Mouse (Mus musculus): Measurements from ENCODE around the gene Snapc5. TPM values are rescaled to one million over a fixed set of nuclear protein-coding genes. Genes with fewer than 3 reads are reported as not detected.

The Snapc5 gene
- polyA plus RNA-seq, 1 experiment from 2014 or later: 33.9 TPM

DNA sequence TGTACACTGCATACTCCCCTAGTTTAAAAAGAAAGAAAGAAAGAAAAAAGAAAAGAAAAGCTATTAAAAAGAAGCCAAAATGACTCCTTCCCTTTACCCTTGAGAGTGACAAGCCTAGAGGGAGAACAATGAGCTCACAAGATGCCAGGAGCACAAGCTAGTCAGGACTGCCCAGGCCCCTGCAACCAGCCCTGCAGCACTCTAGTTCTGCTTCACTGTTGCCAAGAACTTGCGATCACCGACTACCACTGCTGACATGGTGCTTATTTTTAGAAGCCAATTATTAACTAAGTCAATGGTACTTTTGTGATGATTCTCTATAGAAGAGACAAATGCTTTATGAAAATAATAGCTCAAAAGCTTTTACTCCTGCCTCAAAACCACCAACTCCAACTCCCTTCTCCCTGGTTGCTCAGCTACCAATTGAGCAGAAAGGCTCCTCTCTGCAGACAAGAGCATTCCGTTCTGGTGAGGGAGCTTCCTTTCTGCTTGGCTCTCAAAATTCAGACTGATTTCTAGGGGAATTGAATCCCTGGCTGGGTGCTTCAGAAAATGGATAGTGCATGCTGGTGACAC is 28.5 kb downstream of the Snapc5 start:
- Histone ChIP-seq H3K9ac (no peak overlapping the region), H3K9me3 (no peaks in the 10 kb centered on the region), H3K4me3 (no peak overlapping the region), H3K4me1 (no peaks in the 10 kb centered on the region), H3K36me3 (replicated peaks) (no peaks in the 10 kb centered on the region), H3K4me2 (no peak overlapping the region), H3K27me3 (replicated peaks) (no peaks in the 10 kb centered on the region), H3K27ac (no peak overlapping the region)
- no peak for ATAC-seq (replicated peaks)
- WGBS: 80% methylated on average over 3 of the region's 3 CpGs

DNA sequence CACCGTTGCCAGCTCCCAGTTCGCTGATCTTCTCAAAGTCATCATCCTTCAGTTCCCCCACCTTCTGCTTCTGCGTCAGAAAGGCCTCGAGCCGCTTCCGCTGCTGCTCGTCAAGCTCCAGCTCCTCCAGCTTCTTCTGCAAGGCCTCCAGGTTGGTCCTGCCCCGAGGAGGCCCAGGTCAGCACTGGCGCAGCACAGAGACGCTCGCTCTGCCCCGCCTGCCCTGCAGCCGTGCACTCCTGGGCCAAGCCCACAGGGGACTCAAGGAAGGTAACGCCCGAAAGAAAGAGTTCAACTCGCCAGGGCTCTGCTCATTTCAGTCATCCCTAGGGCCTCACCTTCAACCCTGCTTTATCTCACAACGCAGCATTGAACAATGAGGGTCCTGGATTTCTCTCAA is 35.4 kb downstream of the Snapc5 start:
- Histone ChIP-seq H3K27me3 (replicated peaks) (no peaks in the 10 kb centered on the region), H3K4me3 (no peak overlapping the region), H3K4me2 (no peak overlapping the region), H3K27ac (no peak overlapping the region), H3K9ac (no peak overlapping the region), H3K9me3 (no peaks in the 10 kb centered on the region), H3K4me1 (no peaks in the 10 kb centered on the region), H3K36me3 (replicated peaks) (no peaks in the 10 kb centered on the region)
- 95% methylated on average over 17 of the region's 17 CpGs for WGBS
- no peak for ATAC-seq (replicated peaks)

DNA sequence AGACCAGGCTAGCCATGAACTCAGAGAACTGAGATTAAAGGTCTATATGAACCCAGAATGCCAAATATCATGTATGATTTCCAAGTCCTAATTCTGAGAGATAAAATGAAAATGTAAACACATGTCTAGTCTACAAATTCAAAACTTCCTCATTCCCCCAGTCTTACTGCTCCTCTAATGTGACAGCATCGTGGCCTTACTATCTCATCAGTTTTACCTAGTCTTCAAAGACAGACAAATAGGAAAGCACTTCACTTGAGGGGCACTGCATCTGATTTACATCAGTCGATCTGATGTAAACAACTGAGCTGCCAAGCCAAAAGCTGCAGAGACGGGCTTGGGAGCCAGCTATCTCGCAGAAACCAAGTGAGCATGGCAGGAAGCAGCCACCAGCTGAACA is 37.0 kb downstream of the Snapc5 start:
- Histone ChIP-seq H3K36me3 (replicated peaks) (no peaks in the 10 kb centered on the region), H3K27me3 (replicated peaks) (no peaks in the 10 kb centered on the region), H3K4me3 (no peak overlapping the region), H3K4me2 (no peak overlapping the region), H3K9ac (no peak overlapping the region), H3K27ac (no peak overlapping the region), H3K4me1 (peaks cover 4% of the 10 kb centered on the region; the same call in 1 of the 2 replicates), H3K9me3 (no peaks in the 10 kb centered on the region)
- WGBS: 81% methylated on average over 4 of the region's 4 CpGs
- ATAC-seq (replicated peaks): no peak

DNA sequence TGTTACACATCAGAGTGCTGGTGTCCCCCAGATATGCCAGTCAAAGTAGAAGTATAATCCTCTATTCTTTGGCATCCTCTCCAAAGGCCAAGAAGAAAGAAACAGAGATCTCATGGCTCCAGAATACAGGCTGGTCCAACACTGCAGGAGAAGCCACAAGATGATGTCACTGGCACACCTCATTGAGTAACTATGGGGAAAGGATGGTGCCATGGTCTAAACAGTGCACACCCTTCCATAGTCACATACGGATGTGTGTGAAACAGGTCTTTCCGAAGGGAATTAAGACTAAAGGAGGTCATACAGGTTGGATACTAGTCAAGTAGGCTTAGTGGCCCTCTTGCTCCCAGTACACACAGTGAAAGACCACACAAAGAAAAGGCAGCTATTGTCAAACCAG is 37.6 kb downstream of the Snapc5 start:
- 90% methylated on average over 2 of the region's 2 CpGs for WGBS
- ATAC-seq (replicated peaks): no peak
- Histone ChIP-seq H3K4me1 (peaks cover 4% of the 10 kb centered on the region; the same call in 1 of the 2 replicates), H3K4me3 (no peak overlapping the region), H3K27me3 (replicated peaks) (no peaks in the 10 kb centered on the region), H3K36me3 (replicated peaks) (no peaks in the 10 kb centered on the region), H3K4me2 (no peak overlapping the region), H3K9ac (no peak overlapping the region), H3K27ac (no peak overlapping the region), H3K9me3 (no peaks in the 10 kb centered on the region)

DNA sequence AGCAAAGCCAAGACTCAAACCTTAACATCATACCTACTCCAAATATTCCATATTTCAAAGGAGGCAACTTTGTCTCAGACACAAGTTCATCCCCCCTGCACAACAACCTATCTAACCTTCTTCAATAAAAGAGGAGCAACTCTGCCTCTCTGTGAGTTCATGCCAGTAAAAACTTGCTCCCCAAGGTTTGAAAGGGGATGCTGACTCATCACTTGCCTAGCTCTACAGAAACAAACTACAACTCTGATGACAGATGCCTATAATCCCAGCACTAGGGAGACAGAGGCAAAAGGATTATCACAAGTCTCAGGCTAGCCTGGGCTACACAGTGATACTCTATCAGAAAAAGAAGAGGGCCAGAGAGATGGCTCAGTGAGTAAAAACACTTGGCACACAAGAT is 38.8 kb downstream of the Snapc5 start:
- Histone ChIP-seq H3K4me1 (peaks cover 4% of the 10 kb centered on the region; the same call in 1 of the 2 replicates), H3K9ac (no peak overlapping the region), H3K4me3 (no peak overlapping the region), H3K36me3 (replicated peaks) (no peaks in the 10 kb centered on the region), H3K27me3 (replicated peaks) (no peaks in the 10 kb centered on the region), H3K9me3 (no peaks in the 10 kb centered on the region), H3K4me2 (no peak overlapping the region), H3K27ac (no peak overlapping the region)
- ATAC-seq (replicated peaks): no peak

DNA sequence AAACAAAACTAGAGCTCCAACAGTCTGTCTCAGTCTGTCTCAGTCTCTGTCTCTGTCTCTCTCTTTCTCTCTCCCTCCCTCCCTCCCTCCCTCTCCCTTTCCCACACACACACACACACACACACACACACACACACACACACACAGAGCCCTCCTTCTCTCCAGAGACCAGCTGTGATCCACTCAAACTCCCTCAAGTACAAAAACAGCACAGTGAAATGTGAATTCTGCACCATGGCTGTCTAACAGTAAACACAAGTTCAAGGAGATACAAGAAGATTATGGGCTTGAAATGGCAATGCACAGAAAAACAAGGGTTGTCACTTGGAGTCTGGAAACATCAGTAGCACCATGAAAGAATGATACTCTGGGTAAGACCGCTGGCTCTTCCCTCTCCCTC is 40.2 kb downstream of the Snapc5 start:
- H3K27me3 ChIP-seq (replicated peaks): no peaks in the 10 kb centered on the region
- no peaks in the 10 kb centered on the region for H3K36me3 ChIP-seq (replicated peaks)
- H3K4me2 ChIP-seq: no peak overlapping the region
- no peak overlapping the region for H3K9ac ChIP-seq
- no peak for ATAC-seq (replicated peaks)
- peaks cover 4% of the 10 kb centered on the region; the same call in 1 of the 2 replicates for H3K4me1 ChIP-seq
- no peaks in the 10 kb centered on the region for H3K9me3 ChIP-seq
- H3K27ac ChIP-seq: no peak overlapping the region
- WGBS: 47% methylated on average over 1 of the region's 1 CpGs
- no peak overlapping the region for H3K4me3 ChIP-seq

DNA sequence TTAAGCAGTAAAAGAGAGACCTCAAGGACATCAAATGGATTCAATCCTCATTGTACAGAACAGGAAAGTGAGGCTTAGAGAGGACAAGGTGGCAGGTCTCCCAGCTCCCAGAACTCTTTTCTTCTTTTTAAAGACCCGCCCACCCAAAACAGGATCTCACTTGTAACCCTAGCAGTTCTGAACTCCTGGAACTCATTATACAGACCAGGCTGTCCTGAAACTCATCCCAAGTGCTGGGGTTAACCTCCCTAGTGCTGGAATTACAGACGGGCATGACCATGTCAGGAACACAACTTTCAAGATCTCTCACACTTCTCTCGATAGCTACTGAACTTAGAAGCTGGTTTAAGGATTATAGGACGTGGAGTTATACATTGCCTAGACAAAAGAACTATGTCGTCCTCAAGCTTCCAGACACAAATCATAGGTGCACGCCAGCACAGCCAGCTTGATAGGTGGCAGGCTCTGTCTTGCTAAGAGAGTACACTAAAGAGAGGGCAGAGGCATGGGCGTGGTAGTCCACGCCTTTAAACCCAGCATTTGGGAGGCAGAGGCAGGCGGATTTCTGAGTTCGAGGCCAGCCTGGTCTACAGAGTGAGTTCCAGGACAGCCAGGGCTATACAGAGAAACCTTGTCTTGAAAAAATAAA is 40.8 kb downstream of the Snapc5 start:
- no peaks in the 10 kb centered on the region for H3K36me3 ChIP-seq (replicated peaks)
- H3K9ac ChIP-seq: no peak overlapping the region
- WGBS: 85% methylated on average over 10 of the region's 10 CpGs
- H3K4me1 ChIP-seq: peaks cover 4% of the 10 kb centered on the region; the same call in 1 of the 2 replicates
- no peak overlapping the region for H3K4me2 ChIP-seq
- no peaks in the 10 kb centered on the region for H3K9me3 ChIP-seq
- no peak for ATAC-seq (replicated peaks)
- no peak overlapping the region for H3K4me3 ChIP-seq
- no peaks in the 10 kb centered on the region for H3K27me3 ChIP-seq (replicated peaks)
- H3K27ac ChIP-seq: no peak overlapping the region

DNA sequence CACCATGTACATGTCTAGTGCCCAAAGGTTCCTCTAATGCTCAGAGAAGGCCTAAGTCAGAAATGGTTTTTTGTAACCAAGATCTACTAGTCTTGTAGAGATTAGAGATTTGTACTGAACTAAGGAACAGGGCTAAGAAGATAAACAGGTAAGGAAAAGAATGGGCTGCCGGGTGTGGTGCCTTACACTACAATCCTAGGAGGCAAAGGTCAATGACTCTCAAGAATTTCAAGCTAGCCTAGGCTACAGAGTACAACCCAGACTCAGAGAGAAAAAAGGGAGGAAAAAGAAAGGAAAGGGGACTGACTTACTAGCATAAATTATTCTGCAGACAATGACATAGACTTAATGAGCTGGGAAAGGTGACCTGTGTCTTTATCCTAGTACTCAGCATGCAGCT is 41.5 kb downstream of the Snapc5 start:
- no peak for ATAC-seq (replicated peaks)
- WGBS: 58% methylated on average over 1 of the region's 1 CpGs
- no peak overlapping the region for H3K4me3 ChIP-seq

DNA sequence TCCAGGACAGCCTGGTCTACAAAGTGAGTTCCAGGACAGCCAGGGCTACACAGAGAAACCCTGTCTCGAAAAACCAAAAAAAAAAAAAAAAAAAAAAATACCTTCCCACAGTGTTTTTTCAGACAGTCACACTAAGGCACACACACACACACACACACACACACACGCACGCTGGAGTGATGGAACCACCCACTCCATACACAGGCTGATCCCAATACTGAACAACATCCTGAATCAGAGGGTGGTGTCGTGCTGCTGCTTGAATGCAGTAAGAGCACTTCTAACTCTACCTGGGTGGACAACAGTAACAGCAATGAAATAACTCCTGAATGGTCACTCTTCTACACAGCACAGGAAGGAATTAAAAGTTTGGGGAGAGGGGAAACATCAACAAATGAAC is 42.4 kb downstream of the Snapc5 start:
- 93% methylated on average over 3 of the region's 4 CpGs for WGBS
- no peaks in the 10 kb centered on the region for H3K36me3 ChIP-seq (replicated peaks)
- H3K4me3 ChIP-seq: no peak overlapping the region
- ATAC-seq (replicated peaks): no peak
- no peaks in the 10 kb centered on the region for H3K9me3 ChIP-seq
- no peak overlapping the region for H3K27ac ChIP-seq
- no peak overlapping the region for H3K4me2 ChIP-seq
- no peaks in the 10 kb centered on the region for H3K27me3 ChIP-seq (replicated peaks)
- H3K4me1 ChIP-seq: peaks cover 4% of the 10 kb centered on the region; the same call in 1 of the 2 replicates
- no peak overlapping the region for H3K9ac ChIP-seq

More for the DNA sequence above, 41.5 kb downstream of the Snapc5 start:
- H3K4me1 ChIP-seq: peaks cover 4% of the 10 kb centered on the region; the same call in 1 of the 2 replicates
- no peaks in the 10 kb centered on the region for H3K9me3 ChIP-seq
- no peaks in the 10 kb centered on the region for H3K36me3 ChIP-seq (replicated peaks)
- no peak overlapping the region for H3K9ac ChIP-seq
- no peak overlapping the region for H3K27ac ChIP-seq
- H3K27me3 ChIP-seq (replicated peaks): no peaks in the 10 kb centered on the region
- H3K4me2 ChIP-seq: no peak overlapping the region

DNA sequence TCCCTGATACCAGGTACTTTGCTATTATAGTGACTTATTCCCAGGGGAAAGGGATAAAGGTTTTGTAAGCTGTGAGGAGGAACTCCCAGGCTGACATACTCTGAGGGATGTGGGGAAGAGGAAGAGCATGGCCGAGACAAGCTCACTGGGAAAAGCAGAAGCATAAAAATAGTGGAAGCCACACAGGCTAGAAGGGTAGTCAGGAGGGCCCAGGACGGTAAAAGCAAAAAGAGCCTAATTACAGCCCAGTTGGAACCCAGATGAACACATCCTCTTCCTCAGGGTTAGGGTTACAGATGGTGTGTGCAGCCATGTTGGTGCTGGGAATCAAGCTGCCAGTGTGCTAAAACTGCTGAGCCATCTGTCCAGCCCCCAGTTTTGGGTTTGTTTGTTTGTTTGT is 43.0 kb downstream of the Snapc5 start:
- Histone ChIP-seq H3K9me3 (no peaks in the 10 kb centered on the region), H3K4me3 (no peak overlapping the region), H3K9ac (no peak overlapping the region), H3K4me2 (no peak overlapping the region), H3K4me1 (peaks cover 4% of the 10 kb centered on the region; the same call in 1 of the 2 replicates), H3K36me3 (replicated peaks) (no peaks in the 10 kb centered on the region), H3K27ac (no peak overlapping the region), H3K27me3 (replicated peaks) (no peaks in the 10 kb centered on the region)
- ATAC-seq (replicated peaks): no peak
- WGBS: 82% methylated on average over 2 of the region's 2 CpGs

DNA sequence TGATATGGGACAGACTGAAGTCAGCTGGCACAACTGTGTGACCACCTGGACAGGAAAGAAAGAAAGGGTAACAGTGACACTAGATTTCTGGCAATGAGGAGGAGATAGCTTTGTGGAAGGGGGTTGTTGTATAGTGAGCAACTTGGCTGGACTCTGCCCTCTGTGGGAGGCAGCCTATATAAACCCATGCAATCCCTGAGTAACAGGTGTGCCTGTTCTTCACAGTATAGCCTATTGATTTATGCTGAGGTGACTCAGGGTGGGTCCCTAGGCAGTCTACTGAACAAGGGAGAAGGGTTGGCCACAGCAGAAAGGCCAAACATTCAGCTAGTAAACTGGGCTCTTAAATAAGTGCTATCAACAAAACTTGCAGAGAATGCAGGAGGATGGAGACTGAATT is 46.7 kb downstream of the Snapc5 start:
- Histone ChIP-seq H3K4me3 (no peak overlapping the region), H3K36me3 (replicated peaks) (no peaks in the 10 kb centered on the region), H3K9me3 (no peaks in the 10 kb centered on the region), H3K27me3 (replicated peaks) (no peaks in the 10 kb centered on the region), H3K9ac (no peak overlapping the region), H3K4me2 (no peak overlapping the region), H3K4me1 (no peaks in the 10 kb centered on the region), H3K27ac (no peak overlapping the region)
- no peak for ATAC-seq (replicated peaks)

DNA sequence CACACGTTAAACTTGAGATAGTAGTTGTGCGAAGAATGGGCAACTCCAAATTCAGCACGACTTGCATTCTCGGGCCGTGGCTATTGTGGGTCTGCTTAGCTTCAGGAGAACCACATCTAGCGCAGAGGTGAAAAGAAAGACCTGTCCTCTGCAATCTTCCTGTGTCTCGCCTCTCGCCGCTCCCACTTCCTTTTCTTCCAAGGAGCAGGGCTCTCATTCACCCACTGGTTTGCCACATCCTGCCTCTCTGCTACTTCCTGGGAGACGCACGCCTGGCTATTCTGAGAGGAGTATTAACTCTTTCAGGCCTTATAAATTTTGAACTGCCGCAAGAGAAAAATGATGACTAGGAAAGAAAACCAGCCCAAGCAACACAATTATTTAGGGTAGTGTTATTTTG is 48.7 kb downstream of the Snapc5 start:
- H3K9me3 ChIP-seq: no peaks in the 10 kb centered on the region

DNA sequence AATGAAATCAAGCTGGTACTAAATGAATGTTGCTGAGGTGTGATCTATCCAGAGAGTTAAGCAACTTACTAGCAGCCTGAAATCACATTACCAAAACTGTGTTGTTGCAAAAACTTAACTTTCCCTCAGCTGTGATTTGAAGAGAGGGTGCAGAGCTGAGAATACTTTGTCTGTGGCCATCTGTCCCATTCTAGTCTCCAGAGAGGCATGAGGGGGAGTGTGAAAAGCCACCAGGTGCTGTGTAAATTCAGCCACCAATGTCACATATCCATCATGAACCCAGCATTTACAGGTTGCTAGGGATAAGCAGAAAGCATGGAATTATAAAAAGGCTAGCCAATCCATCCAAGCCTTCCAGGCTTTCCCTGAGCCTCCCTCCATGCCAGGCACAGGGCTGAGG is 49.9 kb downstream of the Snapc5 start:
- no peak overlapping the region for H3K27ac ChIP-seq
- no peaks in the 10 kb centered on the region for H3K27me3 ChIP-seq (replicated peaks)
- H3K4me1 ChIP-seq: peaks cover 4% of the 10 kb centered on the region; the same call in 1 of the 2 replicates

More for the DNA sequence above, 48.7 kb downstream of the Snapc5 start:
- H3K4me1 ChIP-seq: peaks cover 3% of the 10 kb centered on the region; the same call in 1 of the 2 replicates
- WGBS: 90% methylated on average over 12 of the region's 12 CpGs
- H3K4me3 ChIP-seq: no peak overlapping the region
- no peak overlapping the region for H3K4me2 ChIP-seq
- H3K27ac ChIP-seq: no peak overlapping the region
- no peaks in the 10 kb centered on the region for H3K27me3 ChIP-seq (replicated peaks)
- no peak overlapping the region for H3K9ac ChIP-seq
- ATAC-seq (replicated peaks): no peak
- no peaks in the 10 kb centered on the region for H3K36me3 ChIP-seq (replicated peaks)

More for the DNA sequence above, 49.9 kb downstream of the Snapc5 start:
- no peaks in the 10 kb centered on the region for H3K9me3 ChIP-seq
- H3K4me3 ChIP-seq: no peak overlapping the region
- ATAC-seq (replicated peaks): no peak
- H3K4me2 ChIP-seq: no peak overlapping the region
- no peak overlapping the region for H3K9ac ChIP-seq
- H3K36me3 ChIP-seq (replicated peaks): no peaks in the 10 kb centered on the region
